Mouse (Mus musculus) MEL (cell line): ENCODE data around the gene Cyp2d11.

Experiments used
- CTCF ChIP-seq, 3 experiments: IDR thresholded peaks in 2 of 3; conservative IDR thresholded peaks in 1 of 3; 2 replicates each; pipeline ENCODE4 v1.5.1; 2011 to 2012; ENCODE audit warnings: low read length in 3 of 3, low read depth in 2 of 3, mild to moderate bottlenecking in 2 of 3, improper control_type of control experiment in 1 of 3, inconsistent platforms in 1 of 3, mixed read lengths in 1 of 3, moderate library complexity in 1 of 3; ENCODE audit not compliant: control insufficient read depth in 1 of 3, insufficient read depth in 1 of 3, poor library complexity in 1 of 3, severe bottlenecking in 1 of 3
- HCFC1 ChIP-seq: IDR thresholded peaks from 2 replicates; pipeline ENCODE4 v1.6.1; 2012; ENCODE audit warnings: low read depth, mild to moderate bottlenecking, inconsistent platforms, low read length, improper control_type of control experiment, moderate library complexity

GRCm38 (mm10) chr15:82434541-82434940, 40.7 kb upstream of the Cyp2d11 start:
- TF ChIP-seq CTCF (IDR thresholded peaks at IDR 0.05 in 2 of 3, conservative IDR thresholded peaks at IDR 0.05 in 1 of 3; ENCODE audit: control insufficient read depth in 1 of 3, insufficient read depth in 1 of 3, low read depth in 2 of 3, low read length in 3 of 3, poor library complexity in 1 of 3, severe bottlenecking in 1 of 3) = no peak
- no peak for TF ChIP-seq HCFC1
